Mouse (Mus musculus) stomach, embryonic 14.5 days (tissue): ENCODE data around the gene Slc24a2. TPM values are rescaled to one million over a fixed set of nuclear protein-coding genes. Genes with fewer than 3 reads are reported as not detected.

ENCODE experiments used
- ATAC-seq: fragments of 200-750 bp; cut with Nextera tagmentation; 2 replicates; pipeline ENCODE4 v1.8.0; 2017; ENCODE audit warnings: low read depth, moderate TSS enrichment; ENCODE audit not compliant: insufficient number of reproducible peaks, insufficient read depth, low FRiP score
- H3K27ac ChIP-seq: fragments of 300-500 bp; sonication (generic); 2 replicates; pipeline ENCODE4 v1.5.1; 2014; ENCODE audit warnings: mild to moderate bottlenecking, low read length, moderate library complexity, mixed read lengths
- H3K27me3 ChIP-seq: fragments of 300-500 bp; sonication (generic); 2 replicates; pipeline ENCODE4 v1.6.1; 2014; ENCODE audit warnings: low read length, control low read depth, mixed read lengths; ENCODE audit not compliant: control insufficient read depth, insufficient read depth
- H3K36me3 ChIP-seq: fragments of 300-500 bp; sonication (generic); 2 replicates; pipeline ENCODE4 v1.6.1; 2014; ENCODE audit warnings: mild to moderate bottlenecking, control low read depth, low read length, moderate library complexity, mixed read lengths; ENCODE audit not compliant: control insufficient read depth, insufficient read depth
- H3K4me1 ChIP-seq: fragments of 300-500 bp; sonication (generic); 2 replicates; pipeline ENCODE4 v1.6.1; 2014; ENCODE audit warnings: low read length, control low read depth, mixed read lengths; ENCODE audit not compliant: control insufficient read depth, insufficient read depth
- H3K4me2 ChIP-seq: fragments of 300-500 bp; sonication (generic); replicated peaks from 2 replicates; pipeline ENCODE4 v1.6.1; 2014; ENCODE audit warnings: low read depth, low read length, control low read depth
- H3K4me3 ChIP-seq: fragments of 300-500 bp; sonication (generic); 2 replicates; pipeline ENCODE4 v1.5.1; 2014; ENCODE audit warnings: low read depth, low read length, control low read depth
- H3K9ac ChIP-seq: fragments of 300-500 bp; sonication (generic); replicated peaks from 2 replicates; pipeline ENCODE4 v1.6.1; 2014; ENCODE audit warnings: low read depth, mild to moderate bottlenecking, control low read depth, low read length, moderate library complexity, mixed read lengths
- H3K9me3 ChIP-seq: fragments of 300-500 bp; sonication (generic); 2 replicates; pipeline ENCODE4 v1.6.1; 2016; ENCODE audit warnings: low read depth, low read length, control low read depth; ENCODE audit not compliant: control insufficient read depth
- WGBS: fragments of 180-500 bp; shearing (Covaris S2); extraction: QIAGEN DNeasy Blood & Tissue Kit; methylation state at CpG from one replicate; pipeline ENCODE4 v1.1.7; 2014; 5-methylcytosine and 5-hydroxymethylcytosine counted together
- polyA plus RNA-seq: library from polyadenylated mRNA; unstranded; fragments of >200 nt; fragmentation: Nextera tagmentation; extraction: Ambion mirVana; gene quantifications from 2 replicates; pipeline ENCODE4 v1.2.1, GENCODE M21; 2014

Gene Slc24a2
- polyA plus RNA-seq, 1 experiment from 2014 or later: 0.14 TPM

- no peaks in the 10 kb centered on the region for H3K9me3 ChIP-seq
- H3K4me3 ChIP-seq: no peak overlapping the region
- ATAC-seq: no peak
- no peak overlapping the region for H3K4me2 ChIP-seq
- WGBS: 89% methylated on average over 5 of the region's 5 CpGs
- no peak overlapping the region for H3K9ac ChIP-seq
- H3K27me3 ChIP-seq: no peaks in the 10 kb centered on the region
- no peaks in the 10 kb centered on the region for H3K36me3 ChIP-seq
- H3K27ac ChIP-seq: no peak overlapping the region
- no peaks in the 10 kb centered on the region for H3K4me1 ChIP-seq
Measured at GRCm38 (mm10) chr4:87096186-87096585, 134.1 kb downstream of the Slc24a2 start.

GRCm38 (mm10) chr4:87093612-87094011 is 136.7 kb downstream of the Slc24a2 start:
- H3K4me3 ChIP-seq: no peak overlapping the region
- no peaks in the 10 kb centered on the region for H3K27me3 ChIP-seq
- ATAC-seq: no peak
- H3K9ac ChIP-seq: no peak overlapping the region
- H3K4me2 ChIP-seq: no peak overlapping the region
- H3K36me3 ChIP-seq: no peaks in the 10 kb centered on the region
- H3K27ac ChIP-seq: no peak overlapping the region
- no peaks in the 10 kb centered on the region for H3K9me3 ChIP-seq
- 55% methylated on average over 3 of the region's 3 CpGs for whole genome bisulfite sequencing
- H3K4me1 ChIP-seq: no peaks in the 10 kb centered on the region

GRCm38 (mm10) chr4:87090841-87091240 is 139.4 kb downstream of the Slc24a2 start:
- Histone ChIP-seq H3K4me2 (no peak overlapping the region), H3K4me3 (no peak overlapping the region), H3K36me3 (no peaks in the 10 kb centered on the region), H3K9me3 (no peaks in the 10 kb centered on the region), H3K9ac (no peak overlapping the region), H3K27me3 (no peaks in the 10 kb centered on the region), H3K27ac (no peak overlapping the region), H3K4me1 (no peaks in the 10 kb centered on the region)
- no peak for ATAC-seq

GRCm38 (mm10) chr4:87088713-87089112 is 141.6 kb downstream of the Slc24a2 start:
- WGBS: 76% methylated on average over 6 of the region's 6 CpGs
- no peak for ATAC-seq
- no peak overlapping the region for H3K9ac ChIP-seq
- H3K36me3 ChIP-seq: no peaks in the 10 kb centered on the region
- H3K4me2 ChIP-seq: no peak overlapping the region
- H3K4me1 ChIP-seq: no peaks in the 10 kb centered on the region
- H3K4me3 ChIP-seq: no peak overlapping the region
- no peaks in the 10 kb centered on the region for H3K27me3 ChIP-seq
- H3K27ac ChIP-seq: no peak overlapping the region
- H3K9me3 ChIP-seq: no peaks in the 10 kb centered on the region

- Histone ChIP-seq H3K9ac (no peak overlapping the region), H3K4me2 (no peak overlapping the region), H3K36me3 (no peaks in the 10 kb centered on the region), H3K27ac (no peak overlapping the region), H3K4me3 (no peak overlapping the region), H3K9me3 (no peaks in the 10 kb centered on the region), H3K4me1 (no peaks in the 10 kb centered on the region), H3K27me3 (no peaks in the 10 kb centered on the region)
- ATAC-seq: no peak
- 76% methylated on average over 5 of the region's 5 CpGs for WGBS
Measured at GRCm38 (mm10) chr4:87087597-87087996, 142.7 kb downstream of the Slc24a2 start.

GRCm38 (mm10) chr4:87086933-87087577 is 143.2 kb downstream of the Slc24a2 start:
- no peak overlapping the region for H3K9ac ChIP-seq
- no peaks in the 10 kb centered on the region for H3K36me3 ChIP-seq
- no peak overlapping the region for H3K27ac ChIP-seq
- H3K4me3 ChIP-seq: no peak overlapping the region
- H3K9me3 ChIP-seq: no peaks in the 10 kb centered on the region
- no peaks in the 10 kb centered on the region for H3K4me1 ChIP-seq
- no peaks in the 10 kb centered on the region for H3K27me3 ChIP-seq
- no peak for ATAC-seq
- H3K4me2 ChIP-seq: no peak overlapping the region
- 64% methylated on average over 11 of the region's 11 CpGs for WGBS

- Histone ChIP-seq H3K4me2 (no peak overlapping the region), H3K9ac (no peak overlapping the region), H3K27me3 (no peaks in the 10 kb centered on the region), H3K9me3 (no peaks in the 10 kb centered on the region), H3K4me3 (no peak overlapping the region), H3K4me1 (no peaks in the 10 kb centered on the region), H3K27ac (no peak overlapping the region), H3K36me3 (no peaks in the 10 kb centered on the region)
- ATAC-seq: no peak
- 78% methylated on average over 6 of the region's 6 CpGs for WGBS
Measured at GRCm38 (mm10) chr4:87081321-87081720, 149.0 kb downstream of the Slc24a2 start.

GRCm38 (mm10) chr4:87079305-87079704 is 151.0 kb downstream of the Slc24a2 start:
- Histone ChIP-seq H3K27ac (no peak overlapping the region), H3K36me3 (no peaks in the 10 kb centered on the region), H3K9ac (no peak overlapping the region), H3K4me2 (no peak overlapping the region), H3K9me3 (no peaks in the 10 kb centered on the region), H3K4me1 (no peaks in the 10 kb centered on the region), H3K4me3 (no peak overlapping the region), H3K27me3 (no peaks in the 10 kb centered on the region)
- 67% methylated on average over 4 of the region's 4 CpGs for WGBS
- ATAC-seq: no peak

GRCm38 (mm10) chr4:87078726-87079125 is 151.6 kb downstream of the Slc24a2 start:
- no peaks in the 10 kb centered on the region for H3K27me3 ChIP-seq
- H3K4me3 ChIP-seq: no peak overlapping the region
- no peaks in the 10 kb centered on the region for H3K4me1 ChIP-seq
- no peak overlapping the region for H3K4me2 ChIP-seq
- no peak overlapping the region for H3K27ac ChIP-seq
- H3K9me3 ChIP-seq: no peaks in the 10 kb centered on the region
- H3K36me3 ChIP-seq: no peaks in the 10 kb centered on the region
- no peak for ATAC-seq
- 57% methylated on average over 2 of the region's 2 CpGs for WGBS
- H3K9ac ChIP-seq: no peak overlapping the region
